11 mouse cellular contexts compared by ENCODE assay signal in genomic region chr17:88195303-88195702, GRCm38 (mm10).
DNase-seq lines count a peak whose midpoint lies in the region; ATAC-seq lines count a peak whose summit lies in the region.
"Had no signal": no experiment of that assay in that cellular context is flagged by ENCODE, and none has a peak within 500 bp of the region (broad histone marks: within the 10 kb centered on the region; RNA-seq: fewer than 3 reads in every experiment).

No protein-coding gene starts in this region.

- H3K9ac ChIP-seq in intestine, embryonic 15.5 days, result no peak overlapping the region
- no peak overlapping the region for H3K9ac ChIP-seq in stomach, embryonic 16.5 days (ENCODE audit: low read length)
- no peak overlapping the region for H3K9ac ChIP-seq in kidney, embryonic 15.5 days

- no peaks in the 10 kb centered on the region for H3K27me3 ChIP-seq in intestine, embryonic 15.5 days (replicated peaks)
- no peaks in the 10 kb centered on the region for H3K27me3 ChIP-seq in stomach, embryonic 16.5 days (ENCODE audit: control insufficient read depth, insufficient read depth, low read length)
- H3K27me3 ChIP-seq in kidney, embryonic 15.5 days, result no peaks in the 10 kb centered on the region
- H3K27me3 ChIP-seq: megakaryocyte, embryonic 14.5 days had no signal

- H3K4me1 ChIP-seq in intestine, embryonic 15.5 days (replicated peaks), result no peaks in the 10 kb centered on the region
- H3K4me1 ChIP-seq in stomach, embryonic 16.5 days (ENCODE audit: control insufficient read depth, insufficient read depth, low read length), result no peaks in the 10 kb centered on the region
- no peaks in the 10 kb centered on the region for H3K4me1 ChIP-seq in kidney, embryonic 15.5 days
- H3K4me1 ChIP-seq: megakaryocyte, embryonic 14.5 days had no signal

- H3K9me3 ChIP-seq in intestine, embryonic 15.5 days, result no peaks in the 10 kb centered on the region
- H3K9me3 ChIP-seq in stomach, embryonic 16.5 days (replicated peaks; ENCODE audit: control insufficient read depth, low read length), result no peaks in the 10 kb centered on the region
- H3K9me3 ChIP-seq in kidney, embryonic 15.5 days (replicated peaks), result no peaks in the 10 kb centered on the region
- H3K9me3 ChIP-seq: megakaryocyte, embryonic 14.5 days had no signal

- no peak overlapping the region for H3K4me2 ChIP-seq in intestine, embryonic 15.5 days (replicated peaks)
- no peak overlapping the region for H3K4me2 ChIP-seq in stomach, embryonic 16.5 days (ENCODE audit: low read depth, low read length)
- no peak overlapping the region for H3K4me2 ChIP-seq in kidney, embryonic 15.5 days

- H3K36me3 ChIP-seq in intestine, embryonic 15.5 days, result no peaks in the 10 kb centered on the region
- H3K36me3 ChIP-seq in stomach, embryonic 16.5 days (ENCODE audit: control insufficient read depth, insufficient read depth, low read length), result no peaks in the 10 kb centered on the region
- no peaks in the 10 kb centered on the region for H3K36me3 ChIP-seq in kidney, embryonic 15.5 days

- H3K27ac ChIP-seq in intestine, embryonic 15.5 days, result no peak overlapping the region
- no peak overlapping the region for H3K27ac ChIP-seq in stomach, embryonic 16.5 days (ENCODE audit: low read length)
- H3K27ac ChIP-seq in kidney, embryonic 15.5 days, result no peak overlapping the region

- peak; percentile 53 for DNase-seq in ovary, adult 18-20 months (ENCODE audit: low spot score)
- no peak for DNase-seq in ovary, postnatal 14 days (ENCODE audit: low spot score)
- DNase-seq in adrenal gland, postnatal 10 days, result peak; percentile 78
- no peak for DNase-seq in kidney, postnatal 36 days
- DNase-seq in spleen, adult 18-20 months, result no peak
- DNase-seq: kidney, adult 8-10 months had no signal

- 83% methylated on average over 2 of the region's 2 CpGs for WGBS in intestine, embryonic 15.5 days
- 70% methylated on average over 2 of the region's 2 CpGs for WGBS in stomach, embryonic 16.5 days
- 82% methylated on average over 2 of the region's 2 CpGs for WGBS in kidney, embryonic 15.5 days

- ATAC-seq in intestine, embryonic 15.5 days, result 0 out of 2 replicates have a peak, but pooled peaks have one; percentile 49
- peak; percentile 47; the same call in 1 of the 2 replicates for ATAC-seq in stomach, embryonic 16.5 days (ENCODE audit: insufficient read depth, low FRiP score)
- no peak for ATAC-seq in kidney, embryonic 15.5 days (replicated peaks; ENCODE audit: low FRiP score)
- ATAC-seq: activated CD4-positive, CD25-positive, alpha-beta regulatory T cell, adult 4 months had no signal

- no peak overlapping the region for H3K4me3 ChIP-seq in intestine, embryonic 15.5 days (replicated peaks)
- H3K4me3 ChIP-seq in stomach, embryonic 16.5 days (replicated peaks; ENCODE audit: low read length), result no peak overlapping the region
- no peak overlapping the region for H3K4me3 ChIP-seq in kidney, embryonic 15.5 days (replicated peaks)
- H3K4me3 ChIP-seq: megakaryocyte, embryonic 14.5 days had no signal

Comparison
In these comparisons a context has a peak if more than half of its experiments do, and no peak if none do; other contexts are left out.
1. DNase-seq: peak in ovary, adult 18-20 months (single experiment) and adrenal gland, postnatal 10 days (single experiment); none in ovary, postnatal 14 days (single experiment), kidney, postnatal 36 days (0 of 2) and spleen, adult 18-20 months (0 of 2).